Comparison of ENCODE assay signal across 19 mouse cellular contexts in the genomic region with DNA sequence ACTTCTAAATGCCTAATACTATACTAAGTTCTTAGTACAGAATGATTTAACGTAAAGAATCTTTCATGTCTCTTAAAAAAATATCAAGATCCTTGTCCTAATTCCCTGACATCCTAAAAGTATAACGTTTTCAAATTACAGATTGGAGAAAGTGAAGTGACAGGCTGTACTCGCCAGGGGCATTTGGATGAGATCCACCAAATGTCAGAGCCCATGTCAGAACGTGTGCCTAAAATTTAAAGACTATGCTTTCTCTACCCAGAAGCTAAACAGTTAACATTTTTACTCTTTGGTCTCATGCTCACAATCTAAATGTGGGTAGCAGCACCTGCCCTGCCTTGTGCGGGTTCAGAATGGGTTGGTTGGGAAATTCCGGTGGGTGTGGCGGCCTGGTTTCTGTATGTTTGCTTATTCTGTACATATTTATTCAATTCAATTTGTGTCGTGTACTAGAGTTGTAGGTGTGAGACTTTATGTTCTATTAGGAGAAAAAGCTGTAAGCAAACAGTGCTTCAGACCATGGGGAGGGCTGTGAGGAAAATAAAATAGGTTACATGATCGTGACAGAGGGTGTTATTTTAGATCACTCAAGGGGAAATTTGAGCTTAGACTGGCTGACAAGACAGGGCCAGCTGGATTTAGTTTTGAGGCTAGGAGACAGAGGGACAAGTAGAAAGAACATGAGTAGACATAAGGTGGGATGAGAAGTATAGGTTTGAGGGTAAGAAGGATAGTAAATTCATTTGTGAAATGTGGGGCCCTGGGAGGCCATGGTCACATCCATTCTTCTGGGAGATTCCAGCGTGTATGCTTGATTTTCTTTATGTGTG.
DNase-seq lines count a peak whose midpoint lies in the region; ATAC-seq and TF ChIP-seq lines count a peak whose summit lies in the region.
"Had no signal": no experiment of that assay in that cellular context is flagged by ENCODE, and none has a peak within 500 bp of the region (broad histone marks: within the 10 kb centered on the region; RNA-seq: fewer than 3 reads in every experiment).

No protein-coding gene starts in this region.

- peak; percentile 22; the same call in 1 of the 2 replicates for ATAC-seq in frontal cortex, adult (ENCODE audit: low TSS enrichment)
- peak; percentile 54 for ATAC-seq in kidney, embryonic 15.5 days (replicated peaks; ENCODE audit: low FRiP score)
- no peak for ATAC-seq in lung, embryonic 14.5 days (ENCODE audit: insufficient read depth)
- peak; percentile 58; the same call in 1 of the 2 replicates for ATAC-seq in stomach, embryonic 16.5 days (ENCODE audit: insufficient read depth, low FRiP score)
- ATAC-seq: hindbrain, embryonic 16.5 days; intestine, postnatal 0 days had no signal

- 44% methylated on average over 10 of the region's 10 CpGs for WGBS in kidney, embryonic 15.5 days
- 48% methylated on average over 10 of the region's 10 CpGs for WGBS in lung, embryonic 14.5 days
- WGBS in stomach, embryonic 16.5 days = 59% methylated on average over 10 of the region's 10 CpGs

- H3K4me1 ChIP-seq in kidney, embryonic 15.5 days = 0 out of 2 replicates have a peak, but pooled peaks cover 9% of the 10 kb centered on the region
- H3K4me1 ChIP-seq in lung, embryonic 14.5 days (ENCODE audit: insufficient read depth) = no peaks in the 10 kb centered on the region; the same call in 1 of the 2 replicates
- H3K4me1 ChIP-seq in stomach, embryonic 16.5 days (ENCODE audit: control insufficient read depth, insufficient read depth, low read length) = peaks cover 2% of the 10 kb centered on the region; the same call in 1 of the 2 replicates
- H3K4me1 ChIP-seq: forebrain, embryonic 12.5 days; megakaryocyte, embryonic 14.5 days had no signal

- no peaks in the 10 kb centered on the region for H3K36me3 ChIP-seq in kidney, embryonic 15.5 days
- H3K36me3 ChIP-seq in lung, embryonic 14.5 days (ENCODE audit: insufficient read depth) = no peaks in the 10 kb centered on the region
- no peaks in the 10 kb centered on the region for H3K36me3 ChIP-seq in stomach, embryonic 16.5 days (ENCODE audit: control insufficient read depth, insufficient read depth, low read length)
- H3K36me3 ChIP-seq: forebrain, embryonic 12.5 days had no signal

- DNase-seq in frontal cortex, postnatal 25 days (ENCODE audit: low spot score in 2 of 2) = no peak
- no peak for DNase-seq in kidney, adult 11 months
- DNase-seq in lung, embryonic 14.5 days = no peak
- DNase-seq in lung, postnatal 14 days = no peak
- DNase-seq: adrenal gland, postnatal 14 days; B cell, adult 2 months; cerebellum, adult 8-10 months; heart, postnatal 36 days; right cerebral cortex, adult 18-20 months; thymus, adult 2 months had no signal

- TF ChIP-seq CTCF in lung, embryonic 14.5 days (IDR thresholded peaks at IDR 0.05; ENCODE audit: low read depth) = no peak

- no peaks in the 10 kb centered on the region for H3K27me3 ChIP-seq in kidney, embryonic 15.5 days
- H3K27me3 ChIP-seq in lung, embryonic 14.5 days (ENCODE audit: insufficient read depth, low read length) = no peaks in the 10 kb centered on the region
- H3K27me3 ChIP-seq in stomach, embryonic 16.5 days (ENCODE audit: control insufficient read depth, insufficient read depth, low read length) = no peaks in the 10 kb centered on the region
- H3K27me3 ChIP-seq: forebrain, embryonic 12.5 days; megakaryocyte, embryonic 14.5 days had no signal

- no peak overlapping the region for H3K9ac ChIP-seq in kidney, embryonic 15.5 days
- no peak overlapping the region for H3K9ac ChIP-seq in lung, embryonic 14.5 days
- H3K9ac ChIP-seq in stomach, embryonic 16.5 days (ENCODE audit: low read length) = no peak overlapping the region
- H3K9ac ChIP-seq: forebrain, embryonic 12.5 days; liver, embryonic 14.5 days had no signal

- no peak overlapping the region for H3K4me3 ChIP-seq in kidney, embryonic 15.5 days (replicated peaks)
- H3K4me3 ChIP-seq in lung, embryonic 14.5 days (ENCODE audit: low read depth, low read length) = no peak overlapping the region
- H3K4me3 ChIP-seq in stomach, embryonic 16.5 days (replicated peaks; ENCODE audit: low read length) = no peak overlapping the region
- H3K4me3 ChIP-seq: forebrain, embryonic 12.5 days; megakaryocyte, embryonic 14.5 days had no signal

- no peak overlapping the region for H3K27ac ChIP-seq in kidney, embryonic 15.5 days
- 0 out of 2 replicates have a peak overlapping the region, but pooled peaks have one; percentile 31 for H3K27ac ChIP-seq in lung, embryonic 14.5 days (ENCODE audit: low read depth)
- no peak overlapping the region for H3K27ac ChIP-seq in stomach, embryonic 16.5 days (ENCODE audit: low read length)
- H3K27ac ChIP-seq: forebrain, embryonic 12.5 days; liver, embryonic 14.5 days had no signal

- no peaks in the 10 kb centered on the region for H3K9me3 ChIP-seq in kidney, embryonic 15.5 days (replicated peaks)
- H3K9me3 ChIP-seq in lung, embryonic 14.5 days (ENCODE audit: low read depth, low read length) = no peaks in the 10 kb centered on the region
- no peaks in the 10 kb centered on the region for H3K9me3 ChIP-seq in stomach, embryonic 16.5 days (replicated peaks; ENCODE audit: control insufficient read depth, low read length)
- H3K9me3 ChIP-seq: forebrain, embryonic 12.5 days had no signal

- no peak overlapping the region for H3K4me2 ChIP-seq in kidney, embryonic 15.5 days
- no peak overlapping the region for H3K4me2 ChIP-seq in lung, embryonic 14.5 days
- no peak overlapping the region for H3K4me2 ChIP-seq in stomach, embryonic 16.5 days (ENCODE audit: low read depth, low read length)
- H3K4me2 ChIP-seq: forebrain, embryonic 12.5 days; heart, embryonic 11.5 days had no signal
